Mouse (Mus musculus): Measurements from ENCODE around the gene Gnl3l.

Gnl3l gene

DNA sequence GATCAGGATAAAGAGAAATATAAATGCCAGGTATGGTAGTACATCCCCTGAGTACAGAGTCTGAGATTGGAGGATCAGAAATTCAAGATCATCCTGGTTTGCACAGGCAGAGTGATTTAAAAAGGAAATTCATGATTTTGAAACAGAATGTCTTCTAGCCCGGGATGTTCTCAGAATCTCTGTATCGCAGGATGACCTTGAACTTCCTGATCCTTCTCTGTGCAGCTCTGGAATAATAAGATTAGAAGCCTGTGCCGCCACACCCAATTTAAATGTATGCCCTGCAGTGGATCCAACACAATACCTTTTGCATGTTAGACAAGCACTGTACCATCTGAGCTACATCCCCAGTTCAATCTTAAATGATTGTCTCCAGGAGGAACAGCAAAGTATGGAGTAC is 1.7 kb upstream of the Gnl3l start:
- TF ChIP-seq GATA4 (IDR thresholded peaks at IDR 0.05; ENCODE audit: insufficient replicate concordance, low read length) = no peak

DNA sequence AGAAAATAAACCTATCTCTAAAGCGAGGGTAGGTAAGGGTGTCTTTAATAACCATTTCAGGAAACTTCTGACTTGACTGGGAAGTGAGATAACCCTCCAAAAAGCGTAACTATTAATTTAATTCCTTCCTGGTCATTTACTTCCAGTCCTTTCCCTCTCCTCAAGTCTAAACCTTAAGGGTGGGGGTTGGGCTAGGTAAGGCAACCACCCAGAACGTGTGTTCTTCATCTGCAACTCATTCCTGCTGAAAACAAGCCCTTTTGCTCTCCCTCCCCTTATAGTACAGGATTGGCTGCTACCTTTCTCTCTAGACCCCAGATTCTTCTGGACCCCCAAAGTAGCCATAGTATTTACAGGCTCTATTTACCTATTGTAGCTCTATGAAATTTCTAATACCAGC is 775 bp upstream of the Gnl3l start:
- no peak for TF ChIP-seq GATA4 (IDR thresholded peaks at IDR 0.05; ENCODE audit: insufficient replicate concordance, low read length)

DNA sequence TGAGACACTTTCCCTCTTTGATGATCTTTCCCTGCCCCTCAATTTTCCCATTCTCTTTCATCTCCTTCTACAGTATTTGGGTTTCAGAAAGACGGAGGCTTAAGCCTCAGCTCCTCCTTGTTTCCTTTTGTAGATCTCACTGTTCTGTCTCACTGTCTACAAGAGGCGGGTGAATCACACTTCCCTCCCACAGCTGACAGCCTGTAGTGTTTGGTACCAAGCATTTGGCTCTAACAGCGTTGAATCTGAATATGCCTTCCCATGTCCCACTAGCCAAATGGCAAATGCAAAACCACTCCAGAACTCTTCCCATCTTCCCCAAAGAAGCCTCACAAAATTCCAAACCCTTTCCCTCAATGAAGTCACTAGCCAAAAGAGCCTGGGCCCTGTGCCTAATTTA is 20.3 kb downstream of the Gnl3l start:
- no peak for TF ChIP-seq GATA4 (IDR thresholded peaks at IDR 0.05; ENCODE audit: insufficient replicate concordance, low read length)

DNA sequence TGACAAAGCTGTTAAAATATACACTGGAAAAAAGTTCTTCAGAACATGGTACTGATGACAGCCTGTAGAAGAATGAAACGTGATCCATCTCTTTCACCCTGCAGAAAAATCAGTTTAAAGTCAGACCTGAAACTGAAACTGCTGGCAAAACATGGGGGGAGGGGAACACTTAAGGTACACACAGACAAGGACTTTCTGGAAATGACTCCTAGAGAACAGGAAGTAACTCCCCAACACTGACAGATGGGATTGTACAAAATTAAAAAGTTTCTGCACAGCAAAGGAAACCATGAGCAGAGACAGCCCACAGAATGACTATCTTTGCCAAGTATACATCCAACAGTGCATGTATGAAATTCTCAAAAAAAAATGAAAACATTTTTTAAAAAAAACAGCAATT is 35.5 kb downstream of the Gnl3l start:
- TF ChIP-seq GATA4 (IDR thresholded peaks at IDR 0.05; ENCODE audit: insufficient replicate concordance, low read length) = no peak

DNA sequence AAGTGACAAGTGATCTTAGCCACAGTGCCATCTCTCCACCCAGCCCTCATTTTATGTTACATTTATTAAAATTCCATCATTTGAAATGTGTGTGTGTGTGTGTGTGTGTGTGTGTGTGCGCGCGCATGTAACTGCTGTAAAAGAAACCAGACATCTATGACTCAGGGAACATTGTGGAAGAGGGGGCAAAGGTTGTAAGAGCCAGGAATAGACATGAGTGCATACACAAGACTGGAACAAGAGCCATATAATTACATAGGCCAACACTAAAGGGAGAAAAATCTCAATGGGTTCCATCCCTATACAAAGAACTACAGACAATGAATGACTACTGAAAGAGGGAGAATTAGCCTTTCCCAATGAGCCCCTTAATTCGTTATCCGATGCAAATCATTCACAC is 41.7 kb downstream of the Gnl3l start:
- no peak for TF ChIP-seq GATA4 (IDR thresholded peaks at IDR 0.05; ENCODE audit: insufficient replicate concordance, low read length)

DNA sequence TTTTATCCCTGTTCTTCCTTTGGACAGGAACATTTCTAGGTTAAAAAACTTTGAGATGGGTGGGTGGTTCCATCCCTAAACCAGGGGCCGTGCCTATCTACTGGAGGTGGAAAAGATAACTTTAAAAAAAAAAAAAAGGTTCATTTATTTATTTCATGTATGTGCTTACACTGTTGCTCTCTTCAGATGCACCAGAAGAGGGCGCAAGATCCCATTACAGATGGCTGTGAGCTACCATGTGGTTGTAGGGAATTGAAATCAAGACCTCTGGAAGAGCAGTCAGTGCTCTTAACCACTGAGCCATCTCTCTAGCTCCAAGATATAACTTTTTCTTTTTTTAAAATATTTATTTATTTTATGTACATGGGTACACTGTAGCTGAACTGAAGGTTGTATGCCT is 54.1 kb downstream of the Gnl3l start:
- no peak for TF ChIP-seq GATA4 (IDR thresholded peaks at IDR 0.05; ENCODE audit: insufficient replicate concordance, low read length)

DNA sequence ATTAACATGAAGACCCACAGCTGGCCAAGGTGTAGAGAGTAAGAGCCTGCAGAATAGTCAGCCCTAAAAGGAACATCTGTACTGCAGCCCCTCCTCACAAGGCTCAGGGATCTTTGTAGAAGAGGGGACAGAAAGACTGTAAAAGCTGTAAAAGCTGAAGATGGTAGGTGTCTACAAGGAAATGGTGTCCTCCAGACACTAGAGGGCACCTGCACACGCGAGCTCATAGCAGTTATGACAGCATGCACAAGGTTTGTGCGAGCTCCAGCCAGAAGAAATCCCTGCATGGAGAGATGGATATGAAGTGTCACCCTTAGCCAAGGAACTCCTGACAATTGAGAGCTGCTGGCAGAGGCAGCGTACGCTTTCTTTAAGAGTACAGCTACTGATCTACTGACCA is 56.4 kb downstream of the Gnl3l start:
- TF ChIP-seq GATA4 (IDR thresholded peaks at IDR 0.05; ENCODE audit: insufficient replicate concordance, low read length) = no peak

DNA sequence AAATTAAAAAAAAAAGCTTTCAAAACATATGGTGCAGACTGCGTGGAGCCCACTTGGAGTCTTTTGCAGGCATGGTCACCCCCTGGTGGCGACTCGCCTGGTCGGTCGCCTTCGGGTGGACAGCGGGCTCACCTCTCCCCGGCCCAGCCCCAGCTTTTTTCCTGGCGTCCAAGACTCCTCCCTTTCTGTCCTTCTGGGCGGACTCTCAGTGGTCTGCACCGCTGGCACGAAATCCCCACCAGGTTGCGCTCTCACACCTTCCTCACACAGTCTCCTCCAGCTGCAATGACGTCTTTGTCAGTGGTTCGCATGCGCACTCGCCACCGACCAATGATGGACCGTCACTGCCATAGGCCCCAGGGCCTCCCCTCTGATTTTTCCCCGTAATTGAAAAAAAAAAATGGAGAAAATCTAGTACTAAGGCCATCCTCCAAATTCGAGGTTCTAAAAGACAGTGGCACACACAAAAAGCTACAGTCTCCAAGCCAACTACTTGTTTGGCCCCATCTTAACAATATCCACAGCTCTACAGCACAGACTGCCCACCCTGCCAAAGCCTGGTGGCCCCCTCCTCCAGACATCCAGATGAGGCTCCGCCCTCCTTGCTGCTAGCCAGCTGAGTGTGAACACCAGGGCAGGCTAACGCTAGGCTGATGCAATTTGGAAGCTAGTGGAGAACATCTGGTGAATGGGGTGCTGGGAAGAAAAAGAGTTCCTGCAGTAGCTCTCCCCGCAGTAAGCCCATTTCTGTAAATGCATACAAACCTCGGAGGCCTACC is 60.4 kb downstream of the Gnl3l start:
- TF ChIP-seq GATA4 (IDR thresholded peaks at IDR 0.05; ENCODE audit: insufficient replicate concordance, low read length) = no peak

DNA sequence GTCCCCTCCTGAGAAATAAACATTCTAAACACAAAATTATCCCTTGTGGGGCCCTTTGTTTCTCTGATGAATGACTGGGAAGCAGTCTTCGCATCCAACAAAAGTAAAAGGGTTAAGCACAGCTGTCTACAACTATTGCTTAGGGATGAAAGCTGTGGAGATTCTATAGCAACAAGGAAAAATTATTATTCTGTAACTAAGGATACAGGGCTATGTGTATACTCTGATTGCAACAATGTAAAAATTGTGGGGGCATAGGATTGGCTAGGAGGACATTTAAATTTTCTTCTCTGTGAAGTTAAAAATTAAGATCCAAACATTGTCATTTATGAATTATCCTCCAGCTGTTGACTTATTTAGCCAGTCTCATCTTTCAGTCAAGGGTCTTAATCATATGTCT is 61.1 kb downstream of the Gnl3l start:
- no peak for TF ChIP-seq GATA4 (IDR thresholded peaks at IDR 0.05; ENCODE audit: insufficient replicate concordance, low read length)

DNA sequence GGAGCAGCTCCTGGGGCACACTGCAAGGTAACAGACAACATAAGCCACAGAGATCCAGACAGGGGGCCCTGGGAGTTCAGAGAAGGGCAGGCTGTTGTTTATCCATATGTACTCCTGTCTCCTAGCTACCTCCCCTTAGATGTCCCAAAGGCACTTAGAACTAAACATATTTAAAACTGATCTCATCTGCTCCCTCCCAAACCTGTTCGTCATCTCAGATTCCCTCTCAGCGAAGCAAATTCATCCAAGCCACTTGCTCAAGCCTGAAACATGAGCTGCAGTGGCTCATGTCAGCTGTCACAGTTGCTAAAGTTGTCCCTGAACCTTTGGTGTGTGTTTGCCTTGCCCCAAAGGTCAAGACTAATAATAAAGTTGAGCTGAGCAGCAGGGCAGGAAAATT is 61.7 kb downstream of the Gnl3l start:
- TF ChIP-seq GATA4 (IDR thresholded peaks at IDR 0.05; ENCODE audit: insufficient replicate concordance, low read length) = no peak

DNA sequence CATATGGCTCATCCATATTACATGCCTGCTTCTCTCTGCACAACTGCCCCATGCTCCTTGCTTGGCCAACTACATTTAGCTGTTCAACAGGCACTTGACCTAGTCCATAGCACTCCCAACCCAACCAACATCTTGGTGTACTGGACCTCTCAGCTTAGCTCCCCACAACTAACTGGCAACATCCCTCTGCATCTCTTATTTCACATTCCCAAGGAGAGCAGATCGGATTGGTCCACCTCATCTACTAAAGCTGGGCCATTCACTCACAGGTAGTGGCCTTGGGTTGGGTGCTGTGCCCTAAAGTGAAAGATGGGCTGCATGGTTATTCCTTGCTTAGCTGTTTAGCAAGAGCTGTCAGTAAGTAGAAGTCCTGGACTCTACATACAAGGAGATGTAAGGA is 62.4 kb downstream of the Gnl3l start:
- no peak for TF ChIP-seq GATA4 (IDR thresholded peaks at IDR 0.05; ENCODE audit: insufficient replicate concordance, low read length)

Measured in liver, adult (tissue).